Mouse (Mus musculus): ENCODE data around the gene Rbms3.

- no peak for TF ChIP-seq CTCF (IDR thresholded peaks at IDR 0.05; ENCODE audit: control insufficient read depth, insufficient read depth, low read length)
- no peak for TF ChIP-seq POLR2A (IDR thresholded peaks at IDR 0.05; ENCODE audit: borderline replicate concordance, control insufficient read depth, low read depth, low read length)
Observed at GRCm38 (mm10) chr9:116956156-116956555, 673.6 kb downstream of the Rbms3 start.

All from bone marrow, adult 2 months (tissue).